Mouse (Mus musculus) CH12.LX (cell line): ENCODE results near the gene Sfxn5.

Experiments used
- CHD2 ChIP-seq: IDR thresholded peaks from 2 replicates; pipeline ENCODE4 v1.6.1; 2011; ENCODE audit warnings: low read length, improper control_type of control experiment
- CTCF ChIP-seq, 2 experiments: IDR thresholded peaks in 1 of 2; conservative IDR thresholded peaks in 1 of 2; 2 replicates each; pipeline ENCODE4 v1.5.1; 2011 to 2012; ENCODE audit warnings: low read depth in 2 of 2, low read length in 2 of 2, improper control_type of control experiment in 1 of 2, inconsistent platforms in 1 of 2, mild to moderate bottlenecking in 1 of 2, moderate library complexity in 1 of 2
- ELF1 ChIP-seq: IDR thresholded peaks from 2 replicates; pipeline ENCODE4 v1.6.1; 2014; ENCODE audit warnings: low read depth, mild to moderate bottlenecking, inconsistent platforms, low read length, improper control_type of control experiment
- EP300 ChIP-seq: IDR thresholded peaks from 2 replicates; pipeline ENCODE4 v1.6.1; 2011; ENCODE audit warnings: low read length, improper control_type of control experiment
- GABPA ChIP-seq: IDR thresholded peaks from 2 replicates; pipeline ENCODE4 v1.6.1; 2012; ENCODE audit warnings: low read depth, low read length, improper control_type of control experiment, inconsistent platforms; ENCODE audit not compliant: insufficient replicate concordance
- MAZ ChIP-seq: IDR thresholded peaks from 2 replicates; pipeline ENCODE4 v1.6.1; 2012; ENCODE audit warnings: low read depth, mild to moderate bottlenecking, inconsistent platforms, low read length, improper control_type of control experiment, moderate library complexity
- NELFE ChIP-seq: IDR thresholded peaks from 2 replicates; pipeline ENCODE4 v1.6.1; 2011; ENCODE audit warnings: low read depth, low read length, improper control_type of control experiment
- POLR2A ChIP-seq: IDR thresholded peaks from 2 replicates; pipeline ENCODE4 v1.6.1; 2011; ENCODE audit warnings: low read depth, mild to moderate bottlenecking, improper control_type of control experiment, low read length
- RAD21 ChIP-seq: IDR thresholded peaks from 2 replicates; pipeline ENCODE4 v1.6.1; 2011; ENCODE audit warnings: low read depth, mild to moderate bottlenecking, low read length, improper control_type of control experiment, moderate library complexity
- SMC3 ChIP-seq: IDR thresholded peaks from 2 replicates; pipeline ENCODE4 v1.6.1; 2011; ENCODE audit warnings: low read depth, low read length, improper control_type of control experiment
- TBP ChIP-seq: conservative IDR thresholded peaks from 2 replicates; pipeline ENCODE4 v1.6.1; 2011; ENCODE audit warnings: low read depth, low read length, improper control_type of control experiment
- ZC3H11A ChIP-seq: IDR thresholded peaks from 2 replicates; pipeline ENCODE4 v1.6.1; 2012; ENCODE audit warnings: low read depth, mild to moderate bottlenecking, inconsistent platforms, low read length, improper control_type of control experiment
- ZNF384 ChIP-seq: IDR thresholded peaks from 2 replicates; pipeline ENCODE4 v1.6.1; 2012; ENCODE audit warnings: low read depth, low read length, improper control_type of control experiment, inconsistent platforms

GRCm38 (mm10) chr6:85193381-85194318 lies 139.6 kb downstream of the Sfxn5 start:
- TF ChIP-seq TBP (no peak), SMC3 (no peak), EP300 (no peak), POLR2A (no peak), ZNF384 (no peak), CTCF (conservative IDR thresholded peaks at IDR 0.05 in 1 of 2, IDR thresholded peaks at IDR 0.05 in 1 of 2; ENCODE audit: low read depth in 2 of 2, low read length in 2 of 2) (no peak), MAZ (no peak), NELFE (no peak), ELF1 (no peak), CHD2 (no peak), ZC3H11A (no peak), RAD21 (no peak), GABPA (no peak)
